Mouse (Mus musculus): ENCODE data around the gene Pde7b.

Gene Pde7b

GRCm38 (mm10) chr10:20653299-20653698 is 71.6 kb downstream of the Pde7b start:
- CTCF ChIA-PET, result no interaction called here

DNA sequence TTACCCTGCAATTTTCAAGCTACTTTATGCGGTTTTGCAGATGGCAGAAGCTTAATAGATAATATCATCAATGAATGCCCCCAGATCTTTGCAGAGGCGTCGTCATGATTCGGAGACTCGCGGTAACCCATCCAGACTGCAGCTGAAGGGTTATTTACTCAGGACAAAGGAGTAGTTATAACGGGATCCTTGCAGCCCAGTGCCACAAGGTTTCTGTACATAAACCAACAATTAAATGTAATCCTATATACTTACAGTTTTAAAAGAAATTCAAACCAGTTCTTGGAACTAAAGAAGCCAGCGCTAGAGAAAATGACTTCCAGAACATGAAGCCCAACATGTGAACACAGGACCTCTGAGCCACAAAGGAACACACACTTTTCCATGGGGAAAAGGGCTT is 88.5 kb downstream of the Pde7b start:
- CTCF ChIA-PET, result no interaction called here

- CTCF ChIA-PET, result no interaction called here
Measured at GRCm38 (mm10) chr10:20633085-20633415, 91.8 kb downstream of the Pde7b start.

DNA sequence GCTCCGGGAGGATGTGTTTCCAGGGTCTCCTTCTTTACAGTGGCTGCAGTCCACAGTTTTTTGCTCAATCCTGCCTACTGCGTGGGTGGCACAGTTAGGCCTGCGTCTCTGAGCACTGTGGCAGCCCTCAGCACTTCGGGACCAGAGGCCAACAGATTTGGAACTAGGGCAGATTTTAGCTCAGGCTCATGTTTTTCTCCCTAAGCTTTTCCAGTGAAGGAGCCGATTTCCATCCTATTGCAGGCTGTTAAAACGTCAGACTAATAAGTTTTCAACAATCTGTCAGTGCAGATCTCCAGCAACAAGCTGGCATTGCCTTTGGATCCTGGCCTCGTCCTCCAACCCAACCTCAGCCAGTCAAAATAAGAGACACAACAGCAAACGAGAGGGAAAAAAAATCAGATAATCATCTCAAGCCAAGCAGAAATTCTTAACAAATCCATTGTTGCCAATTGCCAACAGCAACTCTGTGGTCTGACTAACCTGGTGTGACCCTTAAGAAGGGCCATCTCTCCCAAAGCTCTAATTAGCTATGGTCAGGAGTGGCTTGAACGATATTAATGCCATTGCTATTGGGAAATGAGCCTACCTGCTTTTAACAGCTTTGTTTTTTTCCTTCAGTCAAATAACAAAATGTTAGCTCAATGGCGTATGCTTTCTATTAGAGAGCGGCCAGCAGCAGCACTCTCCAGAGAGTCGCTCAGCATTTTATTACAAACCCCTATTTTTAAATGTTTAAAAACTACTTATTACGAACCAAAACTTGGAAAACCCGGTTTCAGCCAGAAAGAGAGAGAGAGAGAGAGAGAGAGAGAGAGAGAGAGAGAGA is 92.4 kb downstream of the Pde7b start:
- CTCF ChIA-PET, result no interaction called here

- CTCF ChIA-PET, result no interaction called here
Measured at GRCm38 (mm10) chr10:20630122-20630521, 94.8 kb downstream of the Pde7b start.

DNA sequence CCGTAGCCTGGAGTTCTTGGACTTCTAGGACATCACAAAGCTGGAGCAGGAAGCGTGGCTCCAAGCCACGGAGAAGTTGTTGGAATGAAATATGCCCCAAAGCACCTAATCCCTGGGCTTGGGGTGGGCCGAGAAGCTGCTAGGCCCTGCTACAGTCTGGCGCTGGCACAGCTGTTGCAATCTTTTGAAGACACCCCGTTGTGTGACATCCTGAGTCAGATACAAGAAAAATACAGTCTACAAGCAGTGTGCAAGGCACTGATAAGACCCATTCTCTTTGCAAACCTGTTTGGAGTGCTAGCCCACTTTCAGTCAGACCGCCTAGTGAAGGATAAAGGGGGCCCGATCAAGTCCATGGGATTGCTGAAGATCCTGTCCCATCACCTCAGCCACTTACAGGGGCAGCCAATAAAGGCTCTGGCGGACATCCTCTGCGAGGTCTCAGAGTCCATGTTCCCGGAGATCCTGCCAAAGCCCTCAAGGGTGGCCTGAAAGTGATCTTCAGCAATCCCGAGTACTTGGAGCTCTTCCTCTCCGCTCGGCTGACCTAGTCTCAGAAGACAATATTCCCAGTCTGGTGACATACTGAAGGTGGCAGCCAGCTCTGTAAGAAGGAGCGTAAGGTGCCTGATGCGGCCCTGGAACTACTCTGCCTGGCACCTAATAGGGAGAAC is 99.0 kb downstream of the Pde7b start:
- CTCF ChIA-PET, result no interaction called here

DNA sequence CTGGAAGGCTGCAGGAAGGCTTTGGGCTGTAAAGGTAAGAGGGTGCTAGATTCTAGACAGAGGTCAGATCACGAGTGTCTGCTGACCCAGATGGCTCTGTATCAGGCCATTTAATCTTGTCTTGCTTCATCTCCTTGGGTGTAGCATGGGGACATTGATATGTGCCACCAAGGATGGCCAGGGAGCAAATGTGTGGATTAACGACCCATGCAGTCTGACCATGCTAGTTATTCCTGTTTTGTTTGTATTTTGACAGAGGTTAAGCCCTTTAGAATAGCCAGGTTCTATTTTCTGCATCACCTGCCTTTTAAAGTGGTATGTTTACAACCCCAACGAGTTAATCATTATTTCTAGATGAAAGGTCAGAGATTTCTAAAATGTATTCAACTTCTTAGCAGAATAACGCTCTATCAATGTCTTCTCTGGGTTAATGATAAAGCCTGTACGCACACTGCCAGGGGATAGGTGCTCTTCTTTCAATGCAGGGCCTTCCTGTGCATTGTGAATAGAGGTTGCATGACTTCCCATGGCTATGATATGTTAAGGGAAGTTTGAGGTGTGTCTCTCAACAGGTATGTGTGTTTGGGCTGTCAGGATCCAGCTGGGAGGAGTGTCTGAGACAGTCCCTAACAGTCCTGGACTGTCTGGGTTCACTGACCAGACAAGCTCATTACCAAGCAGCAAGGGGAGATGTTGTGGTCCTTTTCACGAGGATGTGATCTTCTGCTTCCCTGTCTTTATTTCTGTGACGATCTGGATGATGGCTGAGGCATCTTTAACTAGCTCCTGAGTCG is 103.0 kb downstream of the Pde7b start:
- CTCF ChIA-PET, result no interaction called here

- CTCF ChIA-PET, result no interaction called here
Measured at GRCm38 (mm10) chr10:20606007-20606406, 118.9 kb downstream of the Pde7b start.

DNA sequence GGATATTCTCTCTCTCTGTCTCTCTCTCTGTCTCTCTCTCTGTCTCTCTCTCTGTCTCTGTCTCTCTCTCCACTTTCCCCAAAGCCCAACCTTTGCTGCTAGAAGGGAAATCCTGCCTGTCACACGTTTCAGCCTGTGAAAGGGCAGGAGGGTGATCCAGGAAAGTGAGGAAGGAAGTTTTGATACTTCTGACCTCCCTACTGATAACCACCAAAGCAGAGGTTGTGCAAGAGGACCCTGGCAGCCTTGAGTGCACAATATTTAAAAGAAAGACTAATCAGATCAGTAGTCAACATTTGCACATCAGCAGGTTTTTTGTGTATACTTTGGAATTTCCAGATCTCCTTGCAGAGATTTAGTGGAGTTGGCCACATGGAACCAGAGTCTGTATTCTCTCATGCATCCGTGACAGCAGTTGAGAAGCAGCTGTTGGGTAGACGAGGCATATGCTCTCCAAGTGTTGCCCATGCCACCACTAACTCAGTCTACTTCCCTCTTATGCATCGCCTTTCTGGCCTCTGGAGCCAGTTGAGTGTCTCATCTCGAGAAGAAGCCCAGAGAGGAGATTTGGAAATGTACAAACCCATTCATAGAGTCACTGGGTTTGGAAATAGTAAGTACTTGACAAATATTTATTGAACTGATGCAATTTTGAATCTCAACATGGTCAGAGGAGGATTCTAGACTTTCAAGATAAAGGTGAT is 129.6 kb downstream of the Pde7b start:
- CTCF ChIA-PET, result no interaction called here

- CTCF ChIA-PET, result no interaction called here
Measured at GRCm38 (mm10) chr10:20594015-20594414, 130.9 kb downstream of the Pde7b start.

- CTCF ChIA-PET, result no interaction called here
Measured at GRCm38 (mm10) chr10:20590100-20590499, 134.8 kb downstream of the Pde7b start.

- CTCF ChIA-PET, result no interaction called here
Measured at GRCm38 (mm10) chr10:20585959-20586358, 138.9 kb downstream of the Pde7b start.

DNA sequence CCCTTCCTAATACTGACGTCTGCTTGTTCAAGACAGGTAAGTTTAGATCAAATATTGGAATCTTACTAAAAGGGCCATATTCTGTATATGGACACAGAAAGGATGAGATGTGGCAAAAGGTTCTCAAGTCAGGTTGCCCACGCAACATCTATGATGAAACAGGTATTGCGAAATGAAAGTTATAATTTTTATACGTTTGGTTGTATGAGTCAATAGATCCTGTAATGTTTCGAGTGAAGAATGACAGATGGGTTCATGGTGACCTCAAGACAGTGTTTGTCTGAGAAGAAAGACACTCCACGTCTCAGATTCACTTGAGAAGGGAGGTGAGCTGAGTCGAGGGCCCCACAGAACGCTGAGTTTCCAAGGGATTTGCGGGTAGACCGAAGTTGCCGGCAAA is 149.9 kb downstream of the Pde7b start:
- CTCF ChIA-PET, result interaction anchor here (0.6 kb wide), 1 partner anchor 720 kb away, joined by 24 read pairs; no protein-coding TSS in a partner anchor

GRCm38 (mm10) chr10:20574414-20574813 is 150.5 kb downstream of the Pde7b start:
- CTCF ChIA-PET, result no interaction called here

DNA sequence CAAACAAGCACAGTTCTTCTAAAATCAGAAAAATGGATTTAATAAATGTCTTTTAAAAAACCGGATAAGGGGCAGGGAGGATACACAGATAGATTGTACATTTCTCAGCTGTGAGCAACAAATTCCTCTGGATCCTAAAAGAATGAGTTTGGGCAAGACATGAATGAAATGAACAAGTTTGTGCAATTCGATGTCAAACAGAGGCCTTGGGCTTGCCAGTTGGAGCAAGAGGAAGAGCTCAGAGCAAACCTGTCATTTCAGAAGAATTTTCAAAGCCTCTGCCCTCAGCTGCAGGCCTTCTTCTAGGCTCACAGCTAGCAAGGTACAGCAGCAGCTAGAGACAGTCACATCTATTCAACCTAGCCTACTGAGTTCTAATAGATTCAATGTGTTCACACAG is 153.4 kb downstream of the Pde7b start:
- CTCF ChIA-PET, result no interaction called here

GRCm38 (mm10) chr10:20568630-20569029 is 156.2 kb downstream of the Pde7b start:
- CTCF ChIA-PET, result no interaction called here

DNA sequence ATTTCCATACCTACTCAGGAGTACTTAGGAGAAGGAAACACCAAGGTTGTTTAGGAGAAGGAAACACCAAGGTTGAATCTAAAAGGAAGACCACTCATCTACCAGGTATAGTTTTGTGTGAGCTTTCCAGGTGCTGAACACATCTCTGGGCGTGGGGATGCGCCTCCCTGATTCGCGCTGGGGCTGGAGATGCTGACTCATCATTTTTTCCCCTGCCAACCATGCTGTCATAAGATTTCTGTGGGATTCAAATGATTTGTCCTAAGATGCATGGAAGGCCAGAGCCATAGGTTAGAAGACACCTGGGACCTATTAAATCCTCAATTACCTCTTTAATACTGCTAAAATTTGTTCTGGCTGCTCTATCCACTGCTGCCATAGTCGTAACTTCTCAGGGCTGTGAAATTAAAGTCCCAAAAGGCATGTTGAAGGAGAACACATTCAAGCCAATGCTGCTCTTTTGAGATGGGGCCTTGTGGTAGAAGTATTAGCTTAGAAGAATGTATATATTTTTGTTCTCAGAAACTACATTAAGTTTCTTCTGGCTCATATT is 157.1 kb downstream of the Pde7b start:
- CTCF ChIA-PET, result no interaction called here

- CTCF ChIA-PET, result no interaction called here
Measured at GRCm38 (mm10) chr10:20556477-20556876, 168.4 kb downstream of the Pde7b start.

DNA sequence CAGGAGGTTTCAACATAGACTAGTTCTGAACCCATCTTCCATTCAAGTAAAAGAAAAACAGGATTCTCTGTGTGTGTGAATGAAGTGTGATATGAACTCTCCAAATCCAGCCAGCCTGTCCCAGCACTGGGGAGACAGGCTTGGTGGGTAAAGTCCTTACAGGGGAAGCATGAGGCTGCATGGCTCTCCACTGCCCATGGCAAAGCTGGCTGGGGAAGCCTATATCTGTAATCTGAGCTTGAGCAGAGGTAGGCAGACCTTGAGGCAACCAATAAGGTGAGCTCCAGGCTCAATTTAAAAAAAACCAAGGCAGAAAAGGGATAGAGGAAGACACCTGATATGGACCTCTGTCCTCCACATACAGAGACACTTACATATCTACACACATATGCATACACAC is 173.5 kb downstream of the Pde7b start:
- CTCF ChIA-PET, result no interaction called here

DNA sequence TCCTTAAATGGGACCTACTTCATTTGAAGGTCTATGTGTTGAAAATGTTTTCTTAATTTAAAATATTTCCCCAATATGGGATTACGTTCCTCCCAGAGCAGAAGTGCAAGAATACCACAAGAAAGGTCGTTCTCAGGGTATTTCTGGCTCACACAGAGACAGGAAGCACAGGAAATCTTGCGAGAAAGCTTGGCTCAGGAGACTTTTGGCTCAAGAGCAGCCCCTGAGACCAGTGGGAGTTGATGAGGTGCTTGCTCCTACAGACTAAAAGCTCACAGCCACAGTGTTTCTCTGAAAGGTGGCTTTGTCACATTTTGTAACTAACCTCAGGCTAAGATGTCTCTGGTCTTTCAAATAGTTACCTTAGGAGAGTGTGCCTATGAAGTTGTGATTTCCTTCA is 174.1 kb downstream of the Pde7b start:
- CTCF ChIA-PET, result no interaction called here

GRCm38 (mm10) chr10:20550161-20550560 is 174.7 kb downstream of the Pde7b start:
- CTCF ChIA-PET, result no interaction called here

All from spleen, embryonic (tissue).